Mouse (Mus musculus) liver, embryonic 14.5 days (tissue): ENCODE data around the gene Focad.

Experiments used
- CTCF ChIP-seq: IDR thresholded peaks from 2 replicates; pipeline ENCODE4 v1.5.1; 2016; ENCODE audit warnings: antibody characterized with exemption, low read depth, control low read depth
- EP300 ChIP-seq: IDR thresholded peaks from 2 replicates; pipeline ENCODE4 v1.6.1; 2016; ENCODE audit warnings: antibody characterized with exemption, low read depth

DNA sequence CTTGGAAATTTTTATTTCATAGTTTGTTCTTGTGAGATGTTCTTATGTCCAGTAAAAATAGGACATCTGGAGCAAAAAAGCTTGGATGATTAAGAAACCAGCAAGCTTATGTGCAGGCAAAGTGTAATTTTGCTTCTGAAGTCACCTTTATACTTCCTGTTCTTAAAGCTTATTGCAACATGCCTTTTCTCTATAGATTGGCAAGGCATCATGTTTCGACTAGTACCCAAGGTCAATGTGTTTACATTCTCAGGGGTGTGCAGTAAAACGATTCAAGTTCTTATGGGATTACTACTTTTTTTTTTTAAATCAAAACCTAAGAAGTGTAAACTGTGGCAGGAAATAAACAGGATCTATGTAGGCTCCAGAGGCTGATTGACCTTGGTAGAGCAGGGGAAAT, 242.9 kb downstream of the Focad start:
- TF ChIP-seq CTCF (no peak), EP300 (no peak)
